Mouse (Mus musculus) stomach, embryonic 14.5 days (tissue): ENCODE data around the gene Slc10a7. TPM values are rescaled to one million over a fixed set of nuclear protein-coding genes. Genes with fewer than 3 reads are reported as not detected.

Experiments used
- ATAC-seq: fragments of 200-750 bp; cut with Nextera tagmentation; 2 replicates; pipeline ENCODE4 v1.8.0; 2017; ENCODE audit warnings: low read depth, moderate TSS enrichment; ENCODE audit not compliant: insufficient number of reproducible peaks, insufficient read depth, low FRiP score
- H3K27ac ChIP-seq: fragments of 300-500 bp; sonication (generic); 2 replicates; pipeline ENCODE4 v1.5.1; 2014; ENCODE audit warnings: mild to moderate bottlenecking, low read length, moderate library complexity, mixed read lengths
- H3K27me3 ChIP-seq: fragments of 300-500 bp; sonication (generic); 2 replicates; pipeline ENCODE4 v1.6.1; 2014; ENCODE audit warnings: low read length, control low read depth, mixed read lengths; ENCODE audit not compliant: control insufficient read depth, insufficient read depth
- H3K36me3 ChIP-seq: fragments of 300-500 bp; sonication (generic); 2 replicates; pipeline ENCODE4 v1.6.1; 2014; ENCODE audit warnings: mild to moderate bottlenecking, control low read depth, low read length, moderate library complexity, mixed read lengths; ENCODE audit not compliant: control insufficient read depth, insufficient read depth
- H3K4me1 ChIP-seq: fragments of 300-500 bp; sonication (generic); 2 replicates; pipeline ENCODE4 v1.6.1; 2014; ENCODE audit warnings: low read length, control low read depth, mixed read lengths; ENCODE audit not compliant: control insufficient read depth, insufficient read depth
- H3K4me2 ChIP-seq: fragments of 300-500 bp; sonication (generic); replicated peaks from 2 replicates; pipeline ENCODE4 v1.6.1; 2014; ENCODE audit warnings: low read depth, low read length, control low read depth
- H3K4me3 ChIP-seq: fragments of 300-500 bp; sonication (generic); 2 replicates; pipeline ENCODE4 v1.5.1; 2014; ENCODE audit warnings: low read depth, low read length, control low read depth
- H3K9ac ChIP-seq: fragments of 300-500 bp; sonication (generic); replicated peaks from 2 replicates; pipeline ENCODE4 v1.6.1; 2014; ENCODE audit warnings: low read depth, mild to moderate bottlenecking, control low read depth, low read length, moderate library complexity, mixed read lengths
- H3K9me3 ChIP-seq: fragments of 300-500 bp; sonication (generic); 2 replicates; pipeline ENCODE4 v1.6.1; 2016; ENCODE audit warnings: low read depth, low read length, control low read depth; ENCODE audit not compliant: control insufficient read depth
- WGBS: fragments of 180-500 bp; shearing (Covaris S2); extraction: QIAGEN DNeasy Blood & Tissue Kit; methylation state at CpG from one replicate; pipeline ENCODE4 v1.1.7; 2014; 5-methylcytosine and 5-hydroxymethylcytosine counted together
- polyA plus RNA-seq: library from polyadenylated mRNA; unstranded; fragments of >200 nt; fragmentation: Nextera tagmentation; extraction: Ambion mirVana; gene quantifications from 2 replicates; pipeline ENCODE4 v1.2.1, GENCODE M21; 2014

Gene Slc10a7
- polyA plus RNA-seq, 1 experiment from 2014 or later = 14.6 TPM

DNA sequence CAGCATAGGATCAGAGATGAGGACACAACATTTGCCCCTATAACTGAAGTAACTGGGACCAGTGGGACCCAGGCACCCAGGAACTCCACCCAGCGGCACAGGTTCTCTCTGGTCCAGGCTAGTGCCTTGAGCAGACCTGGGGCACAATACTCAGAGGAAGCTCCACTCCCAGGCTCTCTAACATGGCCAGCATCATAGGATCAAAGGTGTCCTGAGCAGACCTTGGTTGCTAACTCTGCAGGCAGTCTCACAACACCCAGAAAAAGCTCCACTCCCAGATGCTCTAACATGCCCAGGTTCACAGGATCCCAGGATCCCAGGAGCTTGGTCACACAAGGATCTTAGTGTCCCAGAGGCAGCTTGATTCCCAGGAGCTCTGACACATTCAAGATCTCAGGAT lies 256.4 kb downstream of the Slc10a7 start:
- no peak for ATAC-seq
- no peak overlapping the region for H3K9ac ChIP-seq
- WGBS = 89% methylated on average over 1 of the region's 1 CpGs

DNA sequence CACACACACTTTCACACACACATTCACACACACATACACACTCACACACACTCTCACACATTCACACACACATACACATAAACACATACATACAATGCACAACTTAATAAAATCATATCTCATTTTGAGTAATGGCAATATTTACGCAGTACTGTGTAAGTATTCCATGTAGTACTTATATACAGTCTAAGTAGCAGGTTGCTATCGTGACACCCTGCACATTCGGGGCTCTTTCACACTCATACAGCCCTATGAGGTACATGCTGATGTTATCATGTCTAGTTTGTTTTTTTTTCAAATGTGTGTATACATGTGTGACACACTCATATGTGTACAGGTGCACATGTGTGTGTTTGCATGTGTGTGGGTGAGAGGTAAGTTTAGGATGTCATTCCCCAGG lies 261.4 kb downstream of the Slc10a7 start:
- ATAC-seq = no peak
- Histone ChIP-seq H3K27ac (no peak overlapping the region), H3K9ac (no peak overlapping the region), H3K9me3 (no peaks in the 10 kb centered on the region), H3K4me2 (no peak overlapping the region), H3K27me3 (no peaks in the 10 kb centered on the region), H3K36me3 (no peaks in the 10 kb centered on the region), H3K4me3 (no peak overlapping the region), H3K4me1 (no peaks in the 10 kb centered on the region)
- WGBS = 94% methylated on average over 3 of the region's 3 CpGs

More for the DNA sequence above, 256.4 kb downstream of the Slc10a7 start:
- Histone ChIP-seq H3K27ac (no peak overlapping the region), H3K9me3 (no peaks in the 10 kb centered on the region), H3K4me3 (no peak overlapping the region), H3K36me3 (no peaks in the 10 kb centered on the region), H3K4me1 (no peaks in the 10 kb centered on the region), H3K4me2 (no peak overlapping the region), H3K27me3 (no peaks in the 10 kb centered on the region)

DNA sequence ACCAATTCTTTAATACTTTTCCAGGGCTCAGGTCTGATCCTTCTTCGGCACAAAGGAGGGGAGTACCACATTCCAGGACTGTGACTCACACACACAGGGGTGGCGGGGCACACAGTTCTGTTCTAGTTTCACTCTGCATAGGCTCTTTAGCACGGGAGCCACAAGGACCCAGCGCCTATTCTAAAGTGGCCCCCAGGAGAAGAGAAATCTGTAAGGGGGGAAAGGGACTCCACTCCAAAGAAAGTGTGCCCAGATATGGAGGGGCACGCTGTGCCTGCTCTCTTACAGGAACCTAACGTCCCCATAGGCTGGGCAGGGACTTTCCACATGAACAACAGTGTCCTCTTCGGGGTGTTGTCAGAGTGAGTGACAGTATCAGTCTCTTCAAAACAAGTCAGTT lies 262.1 kb downstream of the Slc10a7 start:
- H3K9me3 ChIP-seq = no peaks in the 10 kb centered on the region
- H3K4me3 ChIP-seq = no peak overlapping the region
- H3K4me2 ChIP-seq = no peak overlapping the region
- ATAC-seq = peak; percentile 76; the same call in 1 of the 2 replicates
- no peaks in the 10 kb centered on the region for H3K36me3 ChIP-seq
- no peak overlapping the region for H3K9ac ChIP-seq
- H3K27me3 ChIP-seq = no peaks in the 10 kb centered on the region
- WGBS = 56% methylated on average over 7 of the region's 7 CpGs
- no peaks in the 10 kb centered on the region for H3K4me1 ChIP-seq
- no peak overlapping the region for H3K27ac ChIP-seq

DNA sequence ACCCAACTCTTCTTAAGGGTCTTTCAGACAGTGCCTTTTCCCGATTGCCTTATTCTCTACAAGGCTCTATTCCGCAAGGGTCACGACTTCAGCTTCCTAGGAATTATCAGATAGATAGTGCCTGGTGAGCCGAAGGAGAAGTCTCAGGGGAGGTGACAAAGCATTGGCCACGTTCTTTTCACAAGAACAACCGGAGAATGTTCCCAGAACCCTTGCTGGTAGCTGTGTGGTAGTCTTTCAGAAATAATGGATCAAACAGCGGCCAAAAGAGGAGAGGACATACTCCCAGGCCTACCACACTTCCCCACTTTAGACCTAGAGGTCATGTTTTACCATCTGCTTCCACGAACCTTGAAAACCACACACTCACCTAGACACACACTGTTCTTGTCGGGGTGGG lies 267.7 kb downstream of the Slc10a7 start:
- H3K4me3 ChIP-seq = no peak overlapping the region
- H3K27ac ChIP-seq = no peak overlapping the region
- H3K9me3 ChIP-seq = no peaks in the 10 kb centered on the region
- H3K9ac ChIP-seq = no peak overlapping the region
- H3K4me2 ChIP-seq = no peak overlapping the region
- ATAC-seq = no peak
- no peaks in the 10 kb centered on the region for H3K27me3 ChIP-seq
- H3K4me1 ChIP-seq = no peaks in the 10 kb centered on the region
- no peaks in the 10 kb centered on the region for H3K36me3 ChIP-seq
- 85% methylated on average over 9 of the region's 9 CpGs for WGBS

Other genes with a start within 250 kb of the Slc10a7 start
- not detected in 2 replicates for gene Pou4f2, start 72.7 kb upstream of the Slc10a7 start, polyA plus RNA-seq
- 235 and 239 TPM in 2 replicates for gene Rbmxl1, start 448 bp upstream of the Slc10a7 start, polyA plus RNA-seq